Mouse (Mus musculus) testis, adult 2 months (tissue): ENCODE data around the gene Syne2. TPM values are rescaled to one million over a fixed set of nuclear protein-coding genes. Genes with fewer than 3 reads are reported as not detected.
"Not testable (repeated sequence)": the region's sequence is repeated elsewhere in the genome, so short reads cannot be mapped to it uniquely, and the experiment has no call there.

Source experiments
- H3K27ac ChIP-seq: fragments of 200-500 bp; 2 replicates; pipeline ENCODE4 v1.5.1; 2012; ENCODE audit warnings: low read depth, low read length; ENCODE audit not compliant: control insufficient read depth, insufficient read depth
- H3K27me3 ChIP-seq: fragments of 200-500 bp; 2 replicates; pipeline ENCODE4 v1.6.1; 2012; ENCODE audit warnings: mild to moderate bottlenecking, low read length, moderate library complexity; ENCODE audit not compliant: control insufficient read depth, insufficient read depth
- H3K36me3 ChIP-seq: fragments of 200-500 bp; 2 replicates; pipeline ENCODE4 v1.6.1; 2012; ENCODE audit warnings: mild to moderate bottlenecking, low read length; ENCODE audit not compliant: control insufficient read depth, insufficient read depth
- H3K4me1 ChIP-seq: fragments of 200-500 bp; 2 replicates; pipeline ENCODE4 v1.6.1; 2012; ENCODE audit warnings: low read length; ENCODE audit not compliant: control insufficient read depth, insufficient read depth
- H3K4me3 ChIP-seq: fragments of 200-500 bp; 2 replicates; pipeline ENCODE4 v1.5.1; 2012; ENCODE audit warnings: low read depth, mild to moderate bottlenecking, low read length, moderate library complexity, mixed read lengths; ENCODE audit not compliant: control insufficient read depth
- CTCF ChIP-seq: fragments of 200-500 bp; IDR thresholded peaks from 2 replicates; pipeline ENCODE4 v1.5.1; 2012; ENCODE audit warnings: low read depth, mild to moderate bottlenecking, inconsistent platforms, low read length, moderate library complexity; ENCODE audit not compliant: control insufficient read depth, insufficient read depth, insufficient replicate concordance
- POLR2A ChIP-seq: fragments of 200-500 bp; IDR thresholded peaks from 2 replicates; pipeline ENCODE4 v1.6.1; 2012; ENCODE audit warnings: low read depth, mild to moderate bottlenecking, inconsistent platforms, low read length, moderate library complexity; ENCODE audit not compliant: control insufficient read depth
- polyA plus RNA-seq: library from polyadenylated mRNA; depleted of rRNA; stranded (reverse); fragments of >200 nt; gene quantifications from 2 replicates; pipeline ENCODE4 v1.2.3, GENCODE M21; 2012

Gene Syne2
- polyA plus RNA-seq, 1 experiment = 35.5 TPM

DNA sequence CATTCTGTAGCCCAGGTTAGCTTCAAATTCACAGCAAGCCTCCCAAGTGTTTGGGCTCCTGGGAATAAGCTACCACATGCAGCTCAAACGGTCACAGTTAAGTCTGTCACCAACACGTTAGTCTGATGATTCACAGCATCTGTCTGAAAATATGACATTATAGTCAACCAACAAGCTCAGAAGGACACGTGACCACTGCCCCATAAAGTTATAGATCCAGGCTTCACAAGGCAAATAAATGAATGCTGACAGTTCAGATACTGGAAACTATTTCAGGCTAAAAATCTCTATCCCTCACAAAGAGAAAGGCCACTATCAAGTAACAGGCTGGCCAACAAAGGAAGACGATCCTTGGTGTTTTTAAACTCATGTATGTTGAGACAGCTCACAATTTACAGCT lies 298.6 kb downstream of the Syne2 start:
- no peaks in the 10 kb centered on the region for H3K36me3 ChIP-seq
- H3K27ac ChIP-seq = no peak overlapping the region
- H3K27me3 ChIP-seq = no peaks in the 10 kb centered on the region
- H3K4me1 ChIP-seq = no peaks in the 10 kb centered on the region
- TF ChIP-seq CTCF (no peak), POLR2A (no peak)
- no peak overlapping the region for H3K4me3 ChIP-seq

DNA sequence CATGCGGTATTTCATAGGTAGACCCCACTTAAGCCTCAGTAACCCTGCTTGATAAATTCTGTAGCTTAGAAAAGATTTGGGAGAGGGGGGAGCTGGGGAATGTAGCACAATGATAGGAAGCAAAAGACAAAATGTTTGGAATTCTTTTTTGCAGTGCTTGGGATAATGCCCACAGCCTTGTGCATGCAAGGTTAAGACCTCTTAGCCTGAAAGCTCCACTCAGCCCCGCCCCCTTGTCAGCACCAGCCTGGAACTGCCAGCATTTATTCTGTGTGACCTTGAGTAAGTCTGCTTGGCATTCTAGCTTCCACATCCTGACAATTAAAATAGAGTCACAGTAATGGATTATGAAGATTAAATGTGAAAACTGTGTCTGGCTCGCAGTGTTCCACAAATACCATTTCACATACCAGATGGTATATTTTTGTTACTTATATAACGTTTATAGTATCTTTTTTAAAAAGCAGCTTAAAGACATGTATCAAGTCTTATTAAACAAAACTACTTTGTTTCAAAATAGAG lies 299.8 kb downstream of the Syne2 start:
- no peaks in the 10 kb centered on the region for H3K27me3 ChIP-seq
- H3K36me3 ChIP-seq = no peaks in the 10 kb centered on the region
- no peaks in the 10 kb centered on the region for H3K4me1 ChIP-seq
- TF ChIP-seq POLR2A (no peak), CTCF (no peak)
- H3K27ac ChIP-seq = no peak overlapping the region
- no peak overlapping the region for H3K4me3 ChIP-seq

DNA sequence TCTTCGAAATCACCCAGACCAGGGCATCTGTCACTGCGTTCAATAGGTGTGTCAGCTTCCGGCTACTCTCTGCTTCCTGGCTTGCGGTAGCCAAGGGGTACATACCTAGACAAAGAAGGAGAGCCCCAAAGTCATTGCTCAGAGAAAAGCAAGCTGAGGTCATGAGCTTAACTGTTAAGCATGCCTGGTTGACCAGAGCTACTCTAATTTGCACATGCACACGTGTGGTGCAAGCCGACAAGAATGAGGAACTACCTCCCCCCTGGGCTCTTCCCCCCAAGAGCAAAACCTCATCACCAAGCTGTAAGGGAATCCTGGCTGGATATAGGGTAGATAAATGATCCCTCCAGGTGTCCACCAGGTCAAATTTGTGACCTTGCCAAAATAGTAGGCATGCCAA lies 305.3 kb downstream of the Syne2 start:
- no peak for TF ChIP-seq POLR2A
- no peak for TF ChIP-seq CTCF
- Histone ChIP-seq H3K36me3 (no peaks in the 10 kb centered on the region), H3K4me3 (no peak overlapping the region), H3K27ac (no peak overlapping the region), H3K4me1 (no peaks in the 10 kb centered on the region), H3K27me3 (no peaks in the 10 kb centered on the region)

DNA sequence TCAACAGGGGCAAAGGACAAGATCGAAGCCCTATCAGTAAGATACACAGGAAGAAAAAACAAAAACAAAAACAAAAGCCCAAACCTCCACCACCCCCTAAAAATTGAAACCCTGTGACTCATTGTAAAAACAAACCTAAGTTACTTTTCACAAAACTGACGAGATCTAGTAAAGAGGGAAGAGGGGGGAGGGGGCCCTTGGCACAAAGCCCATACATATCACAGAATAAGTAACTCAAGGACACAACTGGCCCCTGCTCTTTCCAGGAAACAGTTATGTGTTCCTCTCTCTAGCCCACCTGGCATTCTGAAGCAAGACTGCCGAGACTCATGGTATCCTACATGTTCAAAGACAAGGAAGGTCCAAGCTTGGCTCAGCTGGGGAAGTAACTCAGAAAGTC lies 310.4 kb downstream of the Syne2 start:
- H3K36me3 ChIP-seq = no peaks in the 10 kb centered on the region
- no peaks in the 10 kb centered on the region for H3K27me3 ChIP-seq
- no peaks in the 10 kb centered on the region for H3K4me1 ChIP-seq
- no peak for TF ChIP-seq POLR2A
- TF ChIP-seq CTCF = no peak
- H3K27ac ChIP-seq = no peak overlapping the region
- no peak overlapping the region for H3K4me3 ChIP-seq

DNA sequence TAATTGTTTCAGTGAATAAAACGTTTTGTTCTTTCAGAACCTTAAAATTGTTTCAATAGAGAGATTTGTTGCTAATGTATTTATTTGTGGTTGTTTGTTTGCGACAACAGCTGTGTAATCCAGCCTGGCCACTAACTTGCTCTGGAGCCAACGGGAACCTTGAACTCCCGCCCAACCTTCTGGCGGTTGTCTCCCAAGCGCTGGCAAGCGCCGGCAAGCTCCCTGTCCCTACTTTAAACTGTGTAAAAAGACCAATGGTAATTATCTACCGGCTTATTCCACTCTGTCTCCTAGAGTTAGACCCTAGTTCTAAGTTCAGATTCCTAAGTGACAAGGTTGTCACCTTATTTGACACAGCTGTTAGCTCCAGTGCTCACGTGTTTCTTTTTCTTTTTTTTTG lies 310.9 kb downstream of the Syne2 start:
- Histone ChIP-seq H3K27me3 (no peaks in the 10 kb centered on the region), H3K4me1 (no peaks in the 10 kb centered on the region), H3K36me3 (no peaks in the 10 kb centered on the region), H3K4me3 (no peak overlapping the region), H3K27ac (no peak overlapping the region)
- no peak for TF ChIP-seq CTCF
- no peak for TF ChIP-seq POLR2A

DNA sequence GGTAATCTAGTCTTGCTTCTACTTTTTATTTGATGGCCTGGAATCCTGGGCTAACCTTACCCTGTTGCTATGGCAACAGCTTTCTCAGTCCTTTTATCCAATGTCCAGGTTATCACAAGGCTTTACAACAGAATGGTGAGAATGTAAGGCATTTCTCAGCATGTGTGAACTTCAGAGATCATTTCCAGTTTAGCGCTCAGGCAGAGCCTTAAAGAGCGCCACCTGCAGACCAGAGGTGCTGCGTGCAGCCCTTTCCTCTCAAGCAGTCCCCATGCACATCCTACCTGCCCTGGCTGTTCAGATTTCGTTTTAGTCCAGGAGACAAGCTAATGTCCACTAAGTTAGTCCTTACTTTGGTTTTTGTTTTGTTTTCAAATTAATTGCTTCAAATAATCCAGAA lies 312.3 kb downstream of the Syne2 start:
- Histone ChIP-seq H3K4me1 (no peaks in the 10 kb centered on the region), H3K27me3 (no peaks in the 10 kb centered on the region), H3K36me3 (no peaks in the 10 kb centered on the region), H3K27ac (no peak overlapping the region), H3K4me3 (no peak overlapping the region)
- TF ChIP-seq POLR2A (no peak), CTCF (peak; percentile 70; the same call in 1 of the 2 replicates)

DNA sequence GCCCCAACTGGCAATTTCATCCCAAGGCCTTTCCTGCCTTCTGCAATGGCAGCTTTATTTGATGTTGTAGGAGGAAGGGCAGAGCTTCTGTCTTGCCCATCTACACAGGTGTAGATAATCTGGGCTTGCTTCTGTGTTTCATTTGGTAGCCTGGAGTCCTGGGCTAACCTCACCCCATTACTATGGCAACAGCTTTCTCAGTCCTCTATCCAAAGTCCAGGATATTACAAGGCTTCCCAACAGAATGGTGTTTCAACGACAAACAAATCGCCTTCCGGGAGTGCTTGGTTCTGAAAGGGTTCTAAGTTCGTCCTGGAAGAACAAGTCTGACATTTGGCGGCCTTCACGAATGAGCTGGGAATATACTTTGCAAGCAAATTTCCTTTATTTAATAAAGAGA lies 313.0 kb downstream of the Syne2 start:
- H3K27me3 ChIP-seq = no peaks in the 10 kb centered on the region
- TF ChIP-seq CTCF (no peak), POLR2A (no peak)

DNA sequence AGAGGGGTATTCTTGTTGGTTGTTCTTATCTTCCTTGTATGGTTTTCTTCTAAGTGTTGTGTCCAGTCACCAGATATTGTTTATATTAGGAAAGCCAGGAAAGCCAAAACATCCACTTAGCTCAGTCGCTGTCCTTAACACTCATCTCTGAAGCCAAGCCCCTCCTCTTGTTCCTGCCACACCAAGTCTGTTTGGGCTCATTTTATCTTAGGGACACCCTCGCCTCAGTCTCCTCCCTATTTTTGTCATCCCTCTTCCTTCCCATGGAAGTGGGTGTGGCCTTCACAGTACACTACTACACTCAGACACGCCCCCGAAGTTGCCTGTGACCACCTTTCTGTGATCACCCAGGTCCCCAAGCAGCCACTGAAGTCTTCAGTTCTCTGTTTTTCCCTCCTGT lies 314.7 kb downstream of the Syne2 start:
- Histone ChIP-seq H3K36me3 (no peaks in the 10 kb centered on the region), H3K4me3 (no peak overlapping the region), H3K27ac (no peak overlapping the region), H3K4me1 (no peaks in the 10 kb centered on the region), H3K27me3 (no peaks in the 10 kb centered on the region)
- no peak for TF ChIP-seq CTCF
- no peak for TF ChIP-seq POLR2A

More for the DNA sequence above, 313.0 kb downstream of the Syne2 start:
- Histone ChIP-seq H3K27ac (no peak overlapping the region), H3K4me1 (no peaks in the 10 kb centered on the region), H3K36me3 (no peaks in the 10 kb centered on the region), H3K4me3 (no peak overlapping the region)

DNA sequence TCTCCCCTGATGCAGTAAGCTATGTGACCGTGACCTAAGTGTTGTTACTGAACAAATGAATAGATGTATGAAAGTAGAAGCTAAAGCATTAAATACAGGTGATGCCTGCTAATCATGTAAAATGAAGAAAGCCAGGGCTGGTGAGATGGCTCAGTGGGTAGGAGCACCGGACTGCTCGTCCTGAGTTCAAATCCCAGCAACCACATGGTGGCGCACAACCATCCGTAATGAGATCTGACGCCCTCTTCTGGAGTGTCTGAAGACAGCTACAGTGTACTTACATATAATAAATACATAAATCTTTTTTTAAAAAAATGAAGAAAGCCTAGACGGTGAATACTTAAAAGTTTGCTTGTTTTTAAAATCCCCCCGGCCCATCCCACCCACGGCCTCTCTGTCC lies 315.1 kb downstream of the Syne2 start:
- H3K36me3 ChIP-seq, H3K27ac ChIP-seq, H3K27me3 ChIP-seq, H3K4me1 ChIP-seq, H3K4me3 ChIP-seq: not testable (repeated sequence)
